Mouse (Mus musculus): ENCODE measurements at regions not wholly inside any gene's neighbourhood (a gene's known extent, or its start where the extent isn't known, plus 50 kb on each side); places are given as distances from the start of the nearest gene placed in this dataset.

DNA sequence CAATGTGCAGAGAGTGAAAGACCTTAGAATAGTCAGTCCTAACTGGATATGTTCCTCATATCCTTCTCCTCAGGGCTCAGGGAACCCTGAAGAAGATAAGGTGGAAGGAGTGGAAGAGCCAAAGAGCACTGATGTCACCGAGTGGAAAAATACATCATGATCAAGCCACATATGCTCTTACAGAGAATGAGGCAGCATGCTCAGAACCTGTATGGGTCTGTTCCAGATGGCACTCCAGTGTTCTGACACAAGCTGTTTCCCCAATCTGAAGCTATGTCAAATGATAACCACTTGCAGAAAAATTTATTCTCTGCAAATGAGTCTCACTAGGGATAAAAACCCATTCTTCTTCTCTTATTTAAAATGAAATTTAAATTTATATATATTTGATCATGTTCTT lies 572.6 kb upstream of the Robo2 start:
- DNase-seq: no peak

DNA sequence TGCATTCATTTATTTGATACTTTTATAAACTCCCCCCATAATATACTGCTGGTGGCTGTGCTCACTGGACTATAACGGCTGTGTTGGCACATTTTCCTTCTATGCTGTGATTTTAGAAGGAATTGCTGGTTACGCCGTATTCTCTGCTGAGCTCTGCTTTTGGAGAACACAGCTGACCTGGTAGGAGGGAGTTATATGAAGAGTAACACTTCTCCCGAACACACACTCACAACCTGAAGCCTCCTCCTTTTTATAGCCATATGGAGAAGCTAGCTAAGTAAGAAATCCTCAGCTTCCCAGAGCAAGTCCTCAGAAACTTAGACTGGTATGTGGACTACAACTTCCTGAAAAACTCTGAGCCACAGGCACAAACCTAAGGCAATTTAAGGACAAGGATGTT lies 554.5 kb upstream of the Robo2 start:
- DNase-seq: no peak

- no peak for DNase-seq
Observed at GRCm38 (mm10) chr16:74929739-74930138, 518.1 kb upstream of the Robo2 start.

- peak; percentile 14 for DNase-seq
Observed at GRCm38 (mm10) chr16:74900835-74901234, 489.2 kb upstream of the Robo2 start.

DNA sequence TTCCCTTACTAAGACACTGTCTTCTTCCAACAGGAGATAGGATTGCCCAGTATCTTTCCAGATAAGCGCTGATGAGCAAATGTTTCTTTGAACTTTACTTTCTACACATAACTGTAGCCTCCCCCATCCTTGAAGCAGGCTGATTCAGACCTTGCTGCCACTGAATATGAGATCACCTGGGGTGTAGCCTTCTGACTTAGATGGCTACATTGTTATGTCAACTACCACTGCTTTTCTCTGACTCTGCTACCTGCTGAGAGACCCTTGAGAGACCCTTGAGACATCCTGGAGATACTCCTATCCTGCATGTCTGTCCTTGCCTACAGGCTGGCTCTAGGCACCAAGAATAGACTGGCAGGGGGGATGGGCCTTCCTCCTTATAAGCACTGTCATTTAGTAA lies 476.1 kb upstream of the Robo2 start:
- DNase-seq: no peak

DNA sequence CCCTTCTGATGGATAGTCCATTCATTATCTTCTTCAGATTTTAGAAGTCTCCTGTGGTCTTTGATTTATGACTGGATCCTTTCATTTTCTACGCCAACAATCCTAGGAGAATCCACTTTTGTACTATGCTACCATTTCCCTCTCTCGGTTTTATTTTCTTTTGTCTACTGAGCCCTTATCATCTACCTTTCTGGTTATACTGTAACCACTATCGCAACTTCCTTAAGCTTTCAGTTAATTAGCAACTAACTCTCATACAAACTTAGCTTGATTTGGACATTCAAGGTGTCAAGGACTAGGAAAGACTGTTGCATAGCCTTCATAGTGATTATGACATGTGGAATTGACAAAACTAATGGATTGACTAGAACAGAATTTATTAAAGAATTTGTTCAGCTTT lies 467.0 kb upstream of the Robo2 start:
- DNase-seq: no peak

GRCm38 (mm10) chr16:74873756-74874155 lies 462.1 kb upstream of the Robo2 start:
- peak; percentile 10 for DNase-seq

GRCm38 (mm10) chr16:74857752-74858151 lies 446.1 kb upstream of the Robo2 start:
- no peak for DNase-seq

GRCm38 (mm10) chr16:74840006-74840405 lies 428.4 kb upstream of the Robo2 start:
- DNase-seq: no peak

- DNase-seq: no peak
Observed at GRCm38 (mm10) chr16:74814386-74814785, 402.8 kb upstream of the Robo2 start.

DNA sequence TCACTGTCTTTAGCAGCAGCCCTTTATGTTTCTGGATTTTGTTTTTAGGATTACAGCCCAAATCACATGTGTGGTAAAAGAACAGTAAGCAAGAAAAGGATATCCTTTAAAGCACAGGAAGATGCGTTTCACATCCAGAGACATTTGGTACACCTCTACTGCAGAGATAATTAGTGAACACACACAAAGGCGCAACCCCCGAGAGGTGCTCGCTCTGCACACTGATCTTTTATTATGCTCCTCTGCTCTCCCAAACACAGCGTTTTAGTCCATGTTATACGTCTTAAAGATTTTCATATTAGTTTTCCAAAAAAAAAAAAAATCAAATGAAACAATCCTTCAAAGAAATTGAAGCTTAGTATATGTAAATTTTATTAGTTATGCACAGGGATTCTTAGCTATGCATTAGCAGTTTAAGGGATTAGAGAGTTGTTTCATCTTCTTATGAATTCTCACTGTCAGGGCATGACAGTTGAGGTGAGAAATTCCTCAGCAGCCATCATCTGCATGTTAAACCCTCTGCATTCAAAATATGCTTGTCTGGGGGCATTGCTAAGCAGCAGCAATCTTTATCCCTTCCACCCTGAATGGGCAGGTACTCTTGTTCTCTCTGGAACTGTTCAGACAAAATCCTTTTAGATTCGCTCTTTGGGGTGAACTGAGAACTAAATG lies 397.7 kb upstream of the Robo2 start:
- no peak for DNase-seq

- no peak for DNase-seq
Observed at GRCm38 (mm10) chr16:74806775-74807174, 395.1 kb upstream of the Robo2 start.

DNA sequence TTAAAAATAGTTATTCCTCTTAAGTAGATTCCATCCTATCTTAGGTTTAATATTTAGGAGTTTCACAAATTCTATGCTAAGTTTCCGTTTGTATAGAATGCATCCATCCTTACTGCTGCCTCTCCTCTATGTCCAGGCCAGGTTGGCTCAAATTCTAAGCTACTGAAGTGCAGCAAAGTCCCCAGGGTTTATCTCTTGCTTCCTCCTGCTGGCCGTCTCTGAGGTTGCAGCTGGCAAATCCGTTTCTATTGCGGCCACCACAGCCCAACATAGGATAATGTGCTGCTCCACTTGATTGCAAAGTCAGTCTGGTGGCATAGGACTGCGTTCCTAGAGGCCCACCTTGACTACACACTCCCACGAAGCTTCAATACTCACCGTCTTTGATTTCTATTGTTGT lies 389.7 kb upstream of the Robo2 start:
- peak; percentile 55 for DNase-seq

DNA sequence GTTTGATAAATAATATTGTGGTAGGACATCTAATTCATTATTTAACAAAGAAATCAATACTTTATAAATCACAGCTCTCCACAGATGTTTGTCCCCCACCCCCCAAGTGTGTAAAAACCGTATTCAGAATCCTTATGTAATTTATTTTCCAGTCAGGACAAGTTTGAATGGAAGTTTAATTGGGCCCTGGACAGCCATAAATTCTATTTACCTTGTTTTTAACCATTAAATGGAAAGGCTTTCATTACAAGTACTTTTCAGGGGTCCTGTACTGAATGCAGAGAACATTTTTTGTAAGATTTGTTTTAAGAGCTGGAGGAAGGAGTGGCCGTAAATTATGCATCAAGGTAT lies 384.7 kb upstream of the Robo2 start:
- DNase-seq: no peak

- DNase-seq: no peak
Observed at GRCm38 (mm10) chr16:74795360-74796302, 384.0 kb upstream of the Robo2 start.

DNA sequence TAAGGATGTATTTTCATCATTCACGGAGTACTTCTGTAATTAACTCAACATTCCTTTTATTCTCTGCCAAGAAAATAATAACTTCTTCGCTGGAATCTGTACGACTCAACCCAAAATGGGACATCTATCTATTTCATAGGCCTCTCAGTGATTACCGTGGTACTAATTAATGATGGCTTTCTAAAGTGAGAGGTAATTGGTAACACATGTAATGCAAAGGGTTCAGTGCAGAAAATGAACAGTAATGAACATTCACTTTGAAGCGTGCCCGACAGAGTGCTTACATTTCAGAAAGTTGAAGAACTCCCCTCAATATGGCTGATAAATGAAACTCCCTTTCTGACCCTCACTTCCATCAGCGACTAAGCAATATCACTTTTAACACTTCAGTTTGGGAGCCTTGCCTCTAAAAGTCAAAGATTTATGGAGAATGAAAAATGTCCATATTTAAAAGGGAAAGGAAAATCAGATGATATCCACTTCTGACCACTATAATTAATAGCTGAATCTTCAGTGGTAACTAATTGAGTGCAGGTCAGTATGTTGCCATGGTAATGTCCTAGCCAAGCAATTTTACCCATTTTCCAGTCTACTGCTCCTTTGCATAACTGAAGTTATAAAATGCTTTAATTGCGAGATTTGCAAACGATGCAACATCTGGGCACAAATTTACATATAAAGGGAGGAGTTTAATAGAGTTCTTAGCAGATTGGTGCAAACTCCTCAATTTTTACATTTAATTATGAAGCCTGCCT lies 373.9 kb upstream of the Robo2 start:
- no peak for DNase-seq

DNA sequence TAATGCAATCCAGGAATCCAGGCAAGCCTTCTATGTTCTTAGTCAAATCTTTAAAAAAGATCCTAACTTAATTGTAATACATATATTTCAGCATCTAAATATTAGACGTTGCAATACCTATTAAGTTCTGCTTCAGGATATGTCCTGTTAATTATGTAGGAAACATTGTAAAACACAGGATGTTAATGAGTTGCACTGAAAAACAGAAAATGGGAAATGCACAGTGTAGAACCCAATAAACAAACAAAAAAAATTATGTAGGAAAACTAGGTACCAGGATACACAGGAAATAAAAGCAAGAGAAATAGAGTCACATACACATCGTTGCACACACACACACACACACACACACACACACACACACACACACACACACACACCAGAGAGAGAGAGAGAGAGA lies 368.8 kb upstream of the Robo2 start:
- DNase-seq: no peak

DNA sequence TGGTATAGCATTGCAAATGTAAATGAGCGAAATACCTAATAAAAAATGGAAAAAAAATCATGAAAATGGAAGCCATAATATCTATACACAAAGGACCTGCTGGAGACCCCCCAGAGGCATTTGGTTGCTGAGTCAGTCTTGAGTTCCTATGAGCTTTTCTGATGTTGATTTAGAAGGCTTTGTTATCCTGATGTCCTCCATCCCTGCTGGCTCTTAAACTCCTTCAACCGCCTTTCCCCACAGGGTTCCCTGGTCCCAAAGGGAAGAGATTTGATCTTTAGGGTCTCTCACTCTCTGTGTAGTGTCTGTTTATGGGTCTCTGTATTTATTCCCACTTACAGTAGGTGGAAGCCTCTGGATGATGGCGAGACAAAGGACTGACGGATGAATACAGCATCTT lies 356.6 kb upstream of the Robo2 start:
- DNase-seq: no peak

DNA sequence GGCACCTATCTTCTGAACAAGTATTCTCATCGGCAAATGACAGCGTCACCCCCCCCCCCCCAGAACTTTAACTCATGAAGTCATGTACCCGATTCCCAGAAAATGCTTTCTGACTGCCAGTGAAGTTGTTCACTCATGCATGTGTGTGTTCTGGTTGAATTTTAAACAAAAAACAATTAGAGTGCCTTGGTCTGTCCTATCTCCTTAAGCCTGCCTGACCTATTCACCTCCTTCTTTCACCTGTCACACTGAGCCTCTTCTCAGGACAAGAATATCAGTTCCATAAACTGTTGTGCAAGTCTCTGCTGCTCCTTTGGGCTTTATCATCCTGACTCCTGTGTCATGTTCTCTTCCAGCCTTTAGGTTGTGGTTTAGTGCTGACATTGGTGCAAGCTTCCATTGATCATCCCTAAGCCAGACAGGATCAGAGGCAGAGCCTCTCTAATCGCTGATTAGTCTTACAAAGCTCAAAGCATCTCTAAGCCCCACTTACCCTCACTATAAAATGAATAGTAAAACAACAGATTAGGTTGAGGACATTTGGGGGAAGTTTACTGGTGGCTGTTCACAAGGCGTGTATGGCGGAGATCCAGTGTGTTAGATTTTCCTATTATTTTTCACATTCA lies 345.2 kb upstream of the Robo2 start:
- no peak for DNase-seq

- no peak for DNase-seq
Observed at GRCm38 (mm10) chr16:74750900-74751299, 339.3 kb upstream of the Robo2 start.

GRCm38 (mm10) chr16:74749006-74749405 lies 337.4 kb upstream of the Robo2 start:
- no peak for DNase-seq

GRCm38 (mm10) chr16:74743512-74743911 lies 331.9 kb upstream of the Robo2 start:
- DNase-seq: no peak
